Mouse (Mus musculus) embryonic facial prominence, embryonic 12.5 days (tissue): ENCODE data around the gene Myo18b. TPM values are rescaled to one million over a fixed set of nuclear protein-coding genes. Genes with fewer than 3 reads are reported as not detected.
A peak's percentile ranks its signal among the peaks of the same experiment; 100 is the strongest.

Source experiments
- ATAC-seq: fragments of 200-750 bp; cut with Nextera tagmentation; 2 replicates; pipeline ENCODE4 v1.8.0; 2017; ENCODE audit not compliant: insufficient number of reproducible peaks, insufficient read depth, low FRiP score, low TSS enrichment
- H3K27ac ChIP-seq: fragments of 300-500 bp; sonication (generic); 2 replicates; pipeline ENCODE4 v1.5.1; 2016; ENCODE audit warnings: mild to moderate bottlenecking
- H3K27me3 ChIP-seq: fragments of 300-500 bp; sonication (generic); 2 replicates; pipeline ENCODE4 v1.6.1; 2016; ENCODE audit warnings: mild to moderate bottlenecking, moderate library complexity
- H3K36me3 ChIP-seq: fragments of 300-500 bp; sonication (generic); 2 replicates; pipeline ENCODE4 v1.6.1; 2016; ENCODE audit warnings: mild to moderate bottlenecking
- H3K4me1 ChIP-seq: fragments of 300-500 bp; sonication (generic); 2 replicates; pipeline ENCODE4 v1.6.1; 2016
- H3K4me2 ChIP-seq: fragments of 300-500 bp; sonication (generic); replicated peaks from 2 replicates; pipeline ENCODE4 v1.6.1; 2016; ENCODE audit warnings: mild to moderate bottlenecking, moderate library complexity
- H3K4me3 ChIP-seq: fragments of 300-500 bp; sonication (generic); 2 replicates; pipeline ENCODE4 v1.5.1; 2016; ENCODE audit warnings: mild to moderate bottlenecking
- H3K9ac ChIP-seq: fragments of 300-500 bp; sonication (generic); 2 replicates; pipeline ENCODE4 v1.6.1; 2016; ENCODE audit warnings: mild to moderate bottlenecking, moderate library complexity
- H3K9me3 ChIP-seq: fragments of 300-500 bp; sonication (generic); 2 replicates; pipeline ENCODE4 v1.6.1; 2016; ENCODE audit warnings: mild to moderate bottlenecking, moderate library complexity
- WGBS: fragments of 180-500 bp; shearing (Covaris S2); methylation state at CpG from one replicate; pipeline ENCODE4 v1.1.7; 2016; 5-methylcytosine and 5-hydroxymethylcytosine counted together
- polyA plus RNA-seq: library from polyadenylated mRNA; unstranded; fragments of >200 nt; fragmentation: Nextera tagmentation; extraction: Ambion mirVana; gene quantifications from 2 replicates; pipeline ENCODE4 v1.2.1, GENCODE M21; 2016

Myo18b gene
- polyA plus RNA-seq, 1 experiment from 2014 or later, result 0.75 TPM

GRCm38 (mm10) chr5:112872999-112873398 is 23.2 kb downstream of the Myo18b start:
- peaks cover 4% of the 10 kb centered on the region for H3K4me1 ChIP-seq
- WGBS, result 72% methylated on average over 6 of the region's 6 CpGs
- H3K4me2 ChIP-seq, result no peak overlapping the region
- no peak for ATAC-seq
- 0 out of 2 replicates have a peak, but pooled peaks cover 5% of the 10 kb centered on the region for H3K27me3 ChIP-seq
- no peaks in the 10 kb centered on the region for H3K9me3 ChIP-seq
- no peak overlapping the region for H3K4me3 ChIP-seq
- H3K9ac ChIP-seq, result no peak overlapping the region
- H3K27ac ChIP-seq, result no peak overlapping the region
- no peaks in the 10 kb centered on the region for H3K36me3 ChIP-seq

- H3K9me3 ChIP-seq, result no peaks in the 10 kb centered on the region
- H3K9ac ChIP-seq, result no peak overlapping the region
- no peaks in the 10 kb centered on the region for H3K36me3 ChIP-seq
- H3K4me1 ChIP-seq, result no peaks in the 10 kb centered on the region
- H3K27me3 ChIP-seq, result 0 out of 2 replicates have a peak, but pooled peaks cover 5% of the 10 kb centered on the region
- no peak overlapping the region for H3K27ac ChIP-seq
- ATAC-seq, result no peak
- no peak overlapping the region for H3K4me2 ChIP-seq
- H3K4me3 ChIP-seq, result no peak overlapping the region
- WGBS, result 22% methylated on average over 9 of the region's 9 CpGs
Measured at GRCm38 (mm10) chr5:112870729-112871128, 25.4 kb downstream of the Myo18b start.

DNA sequence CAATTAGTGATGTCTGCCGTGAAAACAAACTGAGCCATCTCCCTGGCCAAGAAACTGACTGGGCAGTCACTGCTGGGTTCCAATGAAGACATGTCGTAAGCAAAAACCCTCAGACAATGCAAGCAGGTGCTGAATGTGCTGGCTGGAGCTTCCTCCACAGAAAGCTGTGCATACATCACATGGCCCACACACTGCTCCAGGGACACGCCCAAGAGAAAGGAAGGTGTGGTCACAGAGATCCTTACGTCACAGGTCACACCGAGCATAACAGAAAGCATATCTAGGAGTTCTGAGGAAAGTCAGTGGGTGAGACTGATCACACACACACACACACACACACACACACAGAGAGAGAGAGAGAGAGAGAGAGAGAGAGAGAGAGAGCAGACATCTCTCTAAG is 27.5 kb downstream of the Myo18b start:
- Histone ChIP-seq H3K27ac (no peak overlapping the region), H3K4me2 (no peak overlapping the region), H3K9me3 (no peaks in the 10 kb centered on the region), H3K36me3 (no peaks in the 10 kb centered on the region), H3K4me3 (no peak overlapping the region), H3K4me1 (no peaks in the 10 kb centered on the region), H3K27me3 (0 out of 2 replicates have a peak, but pooled peaks cover 5% of the 10 kb centered on the region), H3K9ac (no peak overlapping the region)
- 80% methylated on average over 5 of the region's 5 CpGs for WGBS
- ATAC-seq, result no peak

DNA sequence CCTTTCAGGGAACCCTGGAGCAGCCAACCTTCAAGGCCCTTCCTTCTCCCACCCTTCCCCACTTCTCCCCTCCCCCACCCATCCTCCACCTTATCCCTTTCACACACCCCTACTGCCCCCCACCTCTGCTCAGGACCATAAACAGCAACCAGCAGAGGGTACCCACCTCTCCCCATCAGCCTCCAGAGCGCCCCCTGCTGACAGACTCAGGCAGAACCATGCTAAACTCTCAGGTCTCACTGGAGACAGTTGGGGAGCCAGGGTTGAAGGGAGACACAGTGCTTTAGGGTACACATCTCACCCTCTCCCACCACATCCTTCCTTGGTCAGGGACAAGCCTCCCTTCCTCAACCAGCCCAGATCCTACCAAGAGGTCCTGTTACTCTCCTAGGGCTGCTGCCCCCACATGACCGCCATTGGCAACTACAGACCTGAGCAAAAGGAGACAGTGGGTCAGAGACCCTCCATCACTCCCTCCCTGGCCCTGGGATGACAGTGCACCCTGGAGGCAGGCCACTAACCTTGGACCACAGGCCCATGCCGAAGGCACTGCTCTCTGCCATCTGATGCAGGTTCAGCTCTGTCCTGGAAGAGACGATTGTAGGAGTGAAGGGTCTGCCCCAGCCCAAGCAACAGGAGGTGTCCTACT is 31.3 kb downstream of the Myo18b start:
- no peaks in the 10 kb centered on the region for H3K36me3 ChIP-seq
- ATAC-seq, result no peak
- no peak overlapping the region for H3K9ac ChIP-seq
- 51% methylated on average over 4 of the region's 4 CpGs for WGBS
- no peak overlapping the region for H3K27ac ChIP-seq
- H3K9me3 ChIP-seq, result no peaks in the 10 kb centered on the region
- H3K4me3 ChIP-seq, result no peak overlapping the region
- H3K4me2 ChIP-seq, result no peak overlapping the region
- 0 out of 2 replicates have a peak, but pooled peaks cover 5% of the 10 kb centered on the region for H3K27me3 ChIP-seq
- H3K4me1 ChIP-seq, result no peaks in the 10 kb centered on the region

DNA sequence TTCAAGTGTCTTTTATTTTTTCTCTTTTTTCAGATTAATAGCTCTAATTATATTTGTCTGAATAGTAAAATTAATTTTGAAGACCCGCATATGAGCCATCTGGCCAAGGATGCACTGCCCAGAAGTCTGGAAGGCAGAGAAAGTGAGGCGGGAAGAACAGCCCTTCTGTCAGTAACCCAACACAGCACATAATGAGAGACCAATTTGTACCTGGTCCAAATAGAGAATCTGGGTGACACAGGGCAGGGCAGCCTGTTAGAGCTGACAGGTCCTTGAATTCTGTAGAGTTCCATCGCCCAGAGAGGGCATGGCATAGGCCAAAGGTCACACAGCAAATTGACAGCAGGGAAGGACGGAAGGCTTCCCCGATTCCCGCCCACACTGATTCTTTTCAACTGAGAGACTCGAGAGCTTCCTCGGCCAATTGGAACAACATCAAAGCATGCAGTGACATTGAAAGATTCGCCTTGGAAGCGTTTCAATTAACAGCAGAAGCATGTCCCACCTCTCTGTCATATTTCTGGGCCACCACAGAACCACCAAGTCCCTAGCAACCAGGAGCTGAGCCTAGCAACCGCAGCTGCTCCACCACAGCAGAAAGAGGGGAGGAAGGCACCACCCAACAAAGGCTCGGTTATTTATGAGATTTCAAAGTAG is 36.7 kb downstream of the Myo18b start:
- Histone ChIP-seq H3K9ac (no peak overlapping the region), H3K4me1 (no peaks in the 10 kb centered on the region), H3K27me3 (no peaks in the 10 kb centered on the region), H3K4me3 (no peak overlapping the region), H3K4me2 (no peak overlapping the region), H3K36me3 (no peaks in the 10 kb centered on the region), H3K9me3 (no peaks in the 10 kb centered on the region), H3K27ac (no peak overlapping the region)
- ATAC-seq, result no peak
- 57% methylated on average over 12 of the region's 12 CpGs for WGBS

GRCm38 (mm10) chr5:112853179-112853578 is 43.0 kb downstream of the Myo18b start:
- peak; percentile 87 for ATAC-seq
- H3K9ac ChIP-seq, result no peak overlapping the region
- no peak overlapping the region for H3K4me3 ChIP-seq
- H3K9me3 ChIP-seq, result no peaks in the 10 kb centered on the region
- H3K4me1 ChIP-seq, result peaks cover 38% of the 10 kb centered on the region
- H3K4me2 ChIP-seq, result no peak overlapping the region
- peaks cover 11% of the 10 kb centered on the region; the same call in 1 of the 2 replicates for H3K27me3 ChIP-seq
- WGBS, result 19% methylated on average over 8 of the region's 8 CpGs
- H3K36me3 ChIP-seq, result no peaks in the 10 kb centered on the region
- peak overlapping the region; percentile 59 for H3K27ac ChIP-seq

DNA sequence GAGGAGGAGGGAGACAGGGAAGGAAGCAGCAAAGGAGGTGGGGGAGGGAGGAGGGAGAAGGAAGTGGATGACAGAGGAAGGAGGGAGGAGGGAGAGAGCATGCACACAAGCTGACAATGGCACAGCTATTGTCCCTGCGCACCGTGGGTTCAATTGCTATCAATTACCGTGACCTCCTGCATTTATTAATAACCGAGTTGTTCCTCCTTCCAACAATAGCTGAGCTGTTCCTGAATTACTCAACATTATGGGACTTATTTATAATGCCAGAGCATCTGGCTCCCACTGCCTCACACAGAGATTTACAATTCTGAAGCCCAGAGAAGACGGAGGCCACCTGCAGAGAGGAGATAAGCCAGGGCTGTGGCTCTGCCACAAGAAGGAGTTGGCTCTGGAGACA is 44.8 kb downstream of the Myo18b start:
- Histone ChIP-seq H3K27me3 (peaks cover 23% of the 10 kb centered on the region; the same call in 1 of the 2 replicates), H3K4me3 (no peak overlapping the region), H3K9ac (no peak overlapping the region), H3K4me2 (no peak overlapping the region), H3K9me3 (no peaks in the 10 kb centered on the region), H3K4me1 (peaks cover 43% of the 10 kb centered on the region), H3K36me3 (no peaks in the 10 kb centered on the region), H3K27ac (no peak overlapping the region)
- no peak for ATAC-seq
- 22% methylated on average over 5 of the region's 5 CpGs for WGBS

GRCm38 (mm10) chr5:112848586-112849280 is 47.4 kb downstream of the Myo18b start:
- Histone ChIP-seq H3K4me3 (0 out of 2 replicates have a peak overlapping the region, but pooled peaks have one; percentile 2), H3K27ac (no peak overlapping the region), H3K9me3 (no peaks in the 10 kb centered on the region), H3K4me2 (peak overlapping the region; percentile 40), H3K27me3 (peaks cover 23% of the 10 kb centered on the region; the same call in 1 of the 2 replicates), H3K36me3 (no peaks in the 10 kb centered on the region), H3K4me1 (peaks cover 40% of the 10 kb centered on the region), H3K9ac (no peak overlapping the region)
- 2% methylated on average over 16 of the region's 16 CpGs for WGBS
- ATAC-seq, result no peak

DNA sequence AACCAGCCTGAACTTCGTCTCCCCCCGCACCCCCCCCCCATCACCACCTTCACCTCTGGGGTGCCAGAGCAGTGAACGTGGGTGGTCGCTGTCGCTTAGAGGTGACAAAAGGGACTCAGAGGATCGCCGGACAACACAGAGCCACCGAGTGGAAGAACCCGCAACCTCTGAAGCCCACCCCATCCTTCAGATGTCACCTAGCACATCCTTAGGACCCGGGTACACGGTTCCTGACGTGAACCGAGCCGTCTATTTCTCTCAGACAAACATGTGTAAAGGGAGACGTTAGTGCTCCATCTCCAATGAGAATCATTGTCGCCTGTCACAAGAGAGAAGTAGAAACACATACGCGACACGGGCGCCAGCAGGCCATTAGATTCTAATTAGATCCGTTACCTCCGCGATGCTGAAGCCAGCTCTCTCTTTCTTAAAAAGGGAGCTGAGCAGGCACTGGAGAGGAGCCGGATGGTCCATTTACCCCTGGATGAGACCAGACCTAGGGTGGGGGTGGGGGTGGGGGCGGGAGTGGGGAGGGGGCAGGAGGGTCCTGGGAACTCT is 48.1 kb downstream of the Myo18b start:
- ATAC-seq, result no peak
- 7% methylated on average over 25 of the region's 25 CpGs for WGBS
- H3K27me3 ChIP-seq, result peaks cover 23% of the 10 kb centered on the region; the same call in 1 of the 2 replicates
- no peaks in the 10 kb centered on the region for H3K9me3 ChIP-seq
- no peak overlapping the region for H3K9ac ChIP-seq
- no peak overlapping the region for H3K27ac ChIP-seq
- 0 out of 2 replicates have a peak overlapping the region, but pooled peaks have one; percentile 2 for H3K4me3 ChIP-seq
- no peaks in the 10 kb centered on the region for H3K36me3 ChIP-seq
- peak overlapping the region; percentile 40 for H3K4me2 ChIP-seq
- peaks cover 33% of the 10 kb centered on the region for H3K4me1 ChIP-seq

- peaks cover 15% of the 10 kb centered on the region for H3K4me1 ChIP-seq
- ATAC-seq, result no peak
- no peaks in the 10 kb centered on the region for H3K36me3 ChIP-seq
- H3K4me3 ChIP-seq, result no peak overlapping the region
- H3K27ac ChIP-seq, result no peak overlapping the region
- no peak overlapping the region for H3K4me2 ChIP-seq
- peaks cover 23% of the 10 kb centered on the region; the same call in 1 of the 2 replicates for H3K27me3 ChIP-seq
- 82% methylated on average over 11 of the region's 11 CpGs for WGBS
- no peaks in the 10 kb centered on the region for H3K9me3 ChIP-seq
- no peak overlapping the region for H3K9ac ChIP-seq
Measured at GRCm38 (mm10) chr5:112846146-112846545, 50.0 kb downstream of the Myo18b start.

- H3K36me3 ChIP-seq, result no peaks in the 10 kb centered on the region
- no peaks in the 10 kb centered on the region for H3K9me3 ChIP-seq
- no peak overlapping the region for H3K9ac ChIP-seq
- 43% methylated on average over 3 of the region's 3 CpGs for WGBS
- H3K4me2 ChIP-seq, result no peak overlapping the region
- H3K4me1 ChIP-seq, result peaks cover 14% of the 10 kb centered on the region
- no peak overlapping the region for H3K4me3 ChIP-seq
- H3K27ac ChIP-seq, result no peak overlapping the region
- peaks cover 23% of the 10 kb centered on the region; the same call in 1 of the 2 replicates for H3K27me3 ChIP-seq
- ATAC-seq, result no peak
Measured at GRCm38 (mm10) chr5:112844460-112844859, 51.7 kb downstream of the Myo18b start.
